Mouse (Mus musculus): ENCODE measurements at regions not wholly inside any gene's neighbourhood (a gene's known extent, or its start where the extent isn't known, plus 50 kb on each side); places are given as distances from the start of the nearest gene placed in this dataset.
A peak's percentile ranks its signal among the peaks of the same experiment; 100 is the strongest.
"Not testable (repeated sequence)": the region's sequence is repeated elsewhere in the genome, so short reads cannot be mapped to it uniquely, and the experiment has no call there.

DNA sequence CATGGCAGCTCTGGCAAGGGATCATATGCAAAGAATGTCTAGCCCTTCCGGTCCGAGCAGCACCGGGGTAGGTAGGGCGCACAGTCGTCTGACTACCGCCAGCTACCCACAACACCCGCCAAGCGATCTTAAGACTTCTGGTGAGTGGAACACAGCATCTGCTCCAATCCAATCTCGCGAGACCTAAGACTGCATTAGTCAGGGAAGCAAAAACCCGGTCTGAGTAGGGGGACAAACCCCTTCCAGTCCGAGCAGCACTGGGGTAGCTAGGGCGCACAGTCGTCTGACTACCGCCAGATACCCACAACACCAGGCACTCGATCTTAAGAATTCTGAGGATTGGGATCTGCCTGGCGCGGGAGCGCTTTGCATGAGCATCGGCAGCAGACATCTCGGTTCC lies 57.1 kb downstream of the Nap1l2 start:
- H3K4me1 ChIP-seq (replicated peaks); H3K27ac ChIP-seq; H3K9me3 ChIP-seq; H3K36me3 ChIP-seq; H3K4me3 ChIP-seq; DNase-seq (ENCODE audit: low spot score); H3K27me3 ChIP-seq (ENCODE audit: insufficient read depth, poor library complexity, severe bottlenecking): not testable (repeated sequence)
- WGBS, result 70% methylated on average over 21 of the region's 21 CpGs

- Histone ChIP-seq H3K9me3 (no peaks in the 10 kb centered on the region), H3K4me1 (replicated peaks) (no peaks in the 10 kb centered on the region), H3K27ac (no peak overlapping the region), H3K4me3 (no peak overlapping the region), H3K36me3 (no peaks in the 10 kb centered on the region), H3K27me3 (ENCODE audit: insufficient read depth, poor library complexity, severe bottlenecking) (peaks cover 27% of the 10 kb centered on the region)
- peak; percentile 13 for DNase-seq (ENCODE audit: low spot score)
- 16% methylated on average over 1 of the region's 1 CpGs for WGBS
Observed at GRCm38 (mm10) chrX:103109181-103109580, 77.3 kb downstream of the Nap1l2 start.

DNA sequence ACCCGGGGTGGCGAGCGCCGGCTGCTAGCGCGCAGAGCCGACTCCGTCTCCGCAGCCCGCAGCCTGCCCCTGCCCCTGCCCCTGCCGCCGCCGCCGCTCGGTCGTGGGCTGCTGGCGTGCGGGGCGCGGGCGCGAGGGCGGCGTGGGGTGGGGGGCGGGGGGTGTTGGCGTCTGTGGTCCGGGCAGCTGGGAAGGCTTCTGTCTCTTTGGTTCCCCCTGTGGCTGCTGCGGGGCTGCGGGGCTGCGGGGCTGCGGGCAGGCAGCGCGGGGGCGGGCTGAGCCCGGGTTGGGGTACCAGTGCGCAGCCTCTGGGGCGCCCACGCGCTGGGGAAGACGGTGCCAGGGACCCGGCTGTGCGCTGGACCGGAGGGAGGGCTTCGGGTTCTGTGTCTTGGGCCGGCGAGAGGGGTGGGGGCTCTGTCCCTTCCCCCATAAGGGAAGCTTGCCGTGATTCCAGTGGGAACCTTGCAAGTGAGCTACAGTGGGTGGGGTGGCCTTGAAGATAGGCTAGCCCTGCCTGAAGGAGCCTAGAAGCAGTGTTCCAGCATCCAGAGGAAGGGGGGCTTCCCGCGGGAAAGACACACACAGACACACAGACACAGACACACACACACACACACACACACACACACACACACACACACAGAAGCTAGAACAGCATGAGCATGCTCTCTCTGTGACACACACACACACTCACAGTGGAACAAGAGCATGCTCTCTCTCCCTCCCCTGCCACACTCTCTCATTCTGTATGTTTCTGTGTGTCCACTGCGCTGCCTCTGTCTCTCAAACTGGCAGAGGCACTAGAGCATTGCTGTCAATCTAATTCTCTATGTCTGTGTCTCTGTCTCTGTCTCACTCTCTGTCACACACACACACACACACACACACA lies 118.5 kb downstream of the Nap1l2 start:
- H3K36me3 ChIP-seq; H3K9me3 ChIP-seq; H3K4me3 ChIP-seq; H3K27ac ChIP-seq; H3K4me1 ChIP-seq (replicated peaks); H3K27me3 ChIP-seq (ENCODE audit: insufficient read depth, poor library complexity, severe bottlenecking); DNase-seq (ENCODE audit: low spot score): not testable (repeated sequence)
- 20% methylated on average over 2 of the region's 50 CpGs for WGBS

- H3K4me3 ChIP-seq; H3K27me3 ChIP-seq (ENCODE audit: insufficient read depth, poor library complexity, severe bottlenecking); DNase-seq (ENCODE audit: low spot score); H3K36me3 ChIP-seq; H3K9me3 ChIP-seq; H3K4me1 ChIP-seq (replicated peaks); H3K27ac ChIP-seq: not testable (repeated sequence)
- no CpG with 5 or more reads among the region's 45 CpGs for WGBS
Observed at GRCm38 (mm10) chrX:103067107-103067506, 119.3 kb downstream of the Nap1l2 start.

GRCm38 (mm10) chrX:103026256-103027028 lies 98.3 kb downstream of the 1700018G05Rik start:
- Histone ChIP-seq H3K4me1 (replicated peaks) (0 out of 2 replicates have a peak, but pooled peaks cover 8% of the 10 kb centered on the region), H3K27ac (peak overlapping the region; percentile 83), H3K9me3 (no peaks in the 10 kb centered on the region), H3K27me3 (ENCODE audit: insufficient read depth, poor library complexity, severe bottlenecking) (peaks cover 26% of the 10 kb centered on the region), H3K4me3 (peak overlapping the region; percentile 50), H3K36me3 (no peaks in the 10 kb centered on the region)
- 12% methylated on average over 22 of the region's 22 CpGs for WGBS
- peak; percentile 71 for DNase-seq (ENCODE audit: low spot score)

GRCm38 (mm10) chrX:103025495-103025894 lies 97.3 kb downstream of the 1700018G05Rik start:
- DNase-seq (ENCODE audit: low spot score), result peak; percentile 13
- Histone ChIP-seq H3K4me3 (peak overlapping the region; percentile 50; the same call in 1 of the 2 replicates), H3K27me3 (ENCODE audit: insufficient read depth, poor library complexity, severe bottlenecking) (peaks cover 31% of the 10 kb centered on the region)
- not testable (repeated sequence) for H3K36me3 ChIP-seq; H3K4me1 ChIP-seq (replicated peaks); H3K27ac ChIP-seq; H3K9me3 ChIP-seq
- WGBS, result 22% methylated on average over 3 of the region's 3 CpGs

GRCm38 (mm10) chrX:103013425-103014057 lies 85.4 kb downstream of the 1700018G05Rik start:
- H3K27me3 ChIP-seq (ENCODE audit: insufficient read depth, poor library complexity, severe bottlenecking), result peaks cover 10% of the 10 kb centered on the region; the same call in 1 of the 2 replicates
- H3K4me1 ChIP-seq (replicated peaks); H3K27ac ChIP-seq; H3K36me3 ChIP-seq; H3K4me3 ChIP-seq; H3K9me3 ChIP-seq; DNase-seq (ENCODE audit: low spot score): not testable (repeated sequence)
- WGBS, result no CpG with 5 or more reads among the region's 61 CpGs

DNA sequence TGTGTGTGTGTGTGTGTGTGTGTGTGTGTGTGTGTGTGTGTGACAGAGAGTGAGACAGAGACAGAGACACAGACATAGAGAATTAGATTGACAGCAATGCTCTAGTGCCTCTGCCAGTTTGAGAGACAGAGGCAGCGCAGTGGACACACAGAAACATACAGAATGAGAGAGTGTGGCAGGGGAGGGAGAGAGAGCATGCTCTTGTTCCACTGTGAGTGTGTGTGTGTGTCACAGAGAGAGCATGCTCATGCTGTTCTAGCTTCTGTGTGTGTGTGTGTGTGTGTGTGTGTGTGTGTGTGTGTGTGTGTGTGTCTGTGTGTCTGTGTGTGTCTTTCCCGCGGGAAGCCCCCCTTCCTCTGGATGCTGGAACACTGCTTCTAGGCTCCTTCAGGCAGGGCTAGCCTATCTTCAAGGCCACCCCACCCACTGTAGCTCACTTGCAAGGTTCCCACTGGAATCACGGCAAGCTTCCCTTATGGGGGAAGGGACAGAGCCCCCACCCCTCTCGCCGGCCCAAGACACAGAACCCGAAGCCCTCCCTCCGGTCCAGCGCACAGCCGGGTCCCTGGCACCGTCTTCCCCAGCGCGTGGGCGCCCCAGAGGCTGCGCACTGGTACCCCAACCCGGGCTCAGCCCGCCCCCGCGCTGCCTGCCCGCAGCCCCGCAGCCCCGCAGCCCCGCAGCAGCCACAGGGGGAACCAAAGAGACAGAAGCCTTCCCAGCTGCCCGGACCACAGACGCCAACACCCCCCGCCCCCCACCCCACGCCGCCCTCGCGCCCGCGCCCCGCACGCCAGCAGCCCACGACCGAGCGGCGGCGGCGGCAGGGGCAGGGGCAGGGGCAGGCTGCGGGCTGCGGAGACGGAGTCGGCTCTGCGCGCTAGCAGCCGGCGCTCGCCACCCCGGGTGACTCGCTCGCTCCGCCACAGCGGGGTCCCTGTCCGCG lies 84.4 kb downstream of the 1700018G05Rik start:
- not testable (repeated sequence) for H3K27ac ChIP-seq; H3K4me1 ChIP-seq (replicated peaks); H3K36me3 ChIP-seq; H3K4me3 ChIP-seq; H3K9me3 ChIP-seq; DNase-seq (ENCODE audit: low spot score)
- H3K27me3 ChIP-seq (ENCODE audit: insufficient read depth, poor library complexity, severe bottlenecking), result peaks cover 10% of the 10 kb centered on the region; the same call in 1 of the 2 replicates
- no CpG with 5 or more reads among the region's 56 CpGs for WGBS

DNA sequence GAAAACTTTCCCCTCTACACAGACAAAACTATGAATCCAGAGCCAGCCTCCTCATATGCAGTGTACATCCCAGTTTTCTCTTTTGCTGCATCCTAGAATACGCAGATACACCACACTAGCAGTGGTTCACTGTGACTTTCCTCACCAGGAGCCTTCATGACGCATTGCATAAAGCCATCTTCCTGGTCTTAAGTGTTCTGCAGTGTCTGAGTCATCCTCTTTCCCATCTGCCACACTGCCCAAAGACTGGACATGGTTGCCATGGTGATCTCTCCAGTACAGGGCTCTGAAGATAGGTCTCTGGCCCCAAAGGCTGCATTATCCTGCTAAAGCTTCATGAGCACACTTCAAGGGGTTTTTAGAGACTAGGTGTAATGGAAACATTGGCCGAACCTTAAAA lies 65.8 kb downstream of the 1700018G05Rik start:
- not testable (repeated sequence) for DNase-seq (ENCODE audit: low spot score); H3K27ac ChIP-seq; H3K9me3 ChIP-seq; H3K4me3 ChIP-seq; H3K36me3 ChIP-seq; H3K27me3 ChIP-seq (ENCODE audit: insufficient read depth, poor library complexity, severe bottlenecking); H3K4me1 ChIP-seq (replicated peaks)
- 67% methylated on average over 1 of the region's 3 CpGs for WGBS
